Mouse (Mus musculus): ENCODE measurements around the gene Ankrd63.

GRCm38 (mm10) chr2:118659077-118659476 is 44.7 kb downstream of the Ankrd63 start:
- TF ChIP-seq CTCF (IDR thresholded peaks at IDR 0.05; ENCODE audit: insufficient read depth, low read depth, low read length): no peak
- no peak for TF ChIP-seq POLR2A (IDR thresholded peaks at IDR 0.05; ENCODE audit: insufficient read depth, low read depth, low read length)
